20 mouse cellular contexts compared by ENCODE assay signal in genomic region chr7:114765273-114765672, GRCm38 (mm10). TPM values are rescaled to one million over a fixed set of nuclear protein-coding genes. Genes with fewer than 3 reads are reported as not detected.
"Had no signal": no experiment of that assay in that cellular context is flagged by ENCODE, and none has a peak within 500 bp of the region (broad histone marks: within the 10 kb centered on the region; RNA-seq: fewer than 3 reads in every experiment).

No protein-coding gene starts in this region.

- H3K27ac ChIP-seq: liver, embryonic 15.5 days; lung, embryonic 15.5 days; macrophage; midbrain, embryonic 13.5 days; midbrain, embryonic 15.5 days; neural tube, embryonic 13.5 days; neural tube, embryonic 15.5 days had no signal

- H3K9ac ChIP-seq: liver, embryonic 15.5 days; liver, postnatal 0 days; lung, embryonic 15.5 days; midbrain, embryonic 13.5 days; midbrain, embryonic 15.5 days; neural tube, embryonic 13.5 days; neural tube, embryonic 15.5 days had no signal

- H3K4me3 ChIP-seq: liver, embryonic 15.5 days; lung, embryonic 15.5 days; megakaryocyte, embryonic 14.5 days; midbrain, embryonic 13.5 days; midbrain, embryonic 15.5 days; neural tube, embryonic 13.5 days; neural tube, embryonic 15.5 days had no signal

- DNase-seq: liver, postnatal 0 days; lung, adult 2 months; lung, postnatal 14 days; lung, postnatal 36 days; right cerebral cortex, postnatal 25 days; right cerebral cortex, postnatal 4 days; spleen, adult 18-20 months; thymus, adult 18-20 months; thymus, postnatal 14 days; thymus, postnatal 36 days had no signal

- ATAC-seq: liver, postnatal 0 days; lung, postnatal 0 days; midbrain, embryonic 13.5 days; midbrain, embryonic 15.5 days had no signal

- H3K9me3 ChIP-seq: liver, embryonic 15.5 days; lung, embryonic 15.5 days; midbrain, embryonic 13.5 days; midbrain, embryonic 15.5 days; neural tube, embryonic 13.5 days; neural tube, embryonic 15.5 days had no signal

- H3K27me3 ChIP-seq: liver, embryonic 15.5 days; lung, embryonic 15.5 days; midbrain, embryonic 13.5 days; midbrain, embryonic 15.5 days; neural tube, embryonic 13.5 days; neural tube, embryonic 15.5 days had no signal

- H3K4me2 ChIP-seq: liver, embryonic 15.5 days; lung, embryonic 15.5 days; midbrain, embryonic 11.5 days; midbrain, embryonic 13.5 days; midbrain, embryonic 15.5 days; neural tube, embryonic 13.5 days; neural tube, embryonic 15.5 days had no signal

- H3K4me1 ChIP-seq: liver, embryonic 15.5 days; lung, embryonic 15.5 days; megakaryocyte, embryonic 14.5 days; midbrain, embryonic 13.5 days; midbrain, embryonic 15.5 days; neural tube, embryonic 13.5 days; neural tube, embryonic 15.5 days had no signal

- H3K36me3 ChIP-seq: liver, embryonic 15.5 days; lung, embryonic 15.5 days; midbrain, embryonic 13.5 days; midbrain, embryonic 15.5 days; neural tube, embryonic 13.5 days; neural tube, embryonic 15.5 days had no signal

RNA-seq across cellular contexts. Expression of gene Insc, which starts 21.8 kb away (rescaled TPM):
- polyA plus RNA-seq: macrophage had no signal

RNA-seq across cellular contexts. Expression of gene Calcb, which starts 46.8 kb away (rescaled TPM):
- polyA plus RNA-seq: liver, embryonic 15.5 days; liver, postnatal 0 days; macrophage; midbrain, embryonic 11.5 days had no signal
